Mouse (Mus musculus): Measurements from ENCODE around the gene Tas2r144.

- no peak for TF ChIP-seq POLR2A (IDR thresholded peaks at IDR 0.05; ENCODE audit: low read depth, low read length)
- no peak for TF ChIP-seq GABPA (IDR thresholded peaks at IDR 0.05; ENCODE audit: insufficient replicate concordance, low read depth, low read length)
- no peak for TF ChIP-seq CTCF (conservative IDR thresholded peaks at IDR 0.05 in 1 of 2, IDR thresholded peaks at IDR 0.05 in 1 of 2; ENCODE audit: low read depth in 2 of 2, low read length in 2 of 2)
Measured at GRCm38 (mm10) chr6:42215028-42215427, at the start of gene Tas2r144.
